Mouse (Mus musculus) adrenal gland, postnatal 4 days (tissue): ENCODE results near the gene Magix. TPM values are rescaled to one million over a fixed set of nuclear protein-coding genes. Genes with fewer than 3 reads are reported as not detected.

Source experiments
- DNase-seq, 2 experiments: peaks; one replicate each; pipeline ENCODE4 v3.0.0; 2021 to 2022; ENCODE audit warnings: low spot score in 2 of 2, mixed read lengths in 2 of 2
- total RNA-seq, 2 experiments: library from RNA; stranded (reverse); gene quantifications; 2 replicates each; pipeline ENCODE4 v1.2.3; 2021

The Magix gene
- total RNA-seq, 2 experiments from 2014 or later, result 0.42 to 1.4 TPM

DNA sequence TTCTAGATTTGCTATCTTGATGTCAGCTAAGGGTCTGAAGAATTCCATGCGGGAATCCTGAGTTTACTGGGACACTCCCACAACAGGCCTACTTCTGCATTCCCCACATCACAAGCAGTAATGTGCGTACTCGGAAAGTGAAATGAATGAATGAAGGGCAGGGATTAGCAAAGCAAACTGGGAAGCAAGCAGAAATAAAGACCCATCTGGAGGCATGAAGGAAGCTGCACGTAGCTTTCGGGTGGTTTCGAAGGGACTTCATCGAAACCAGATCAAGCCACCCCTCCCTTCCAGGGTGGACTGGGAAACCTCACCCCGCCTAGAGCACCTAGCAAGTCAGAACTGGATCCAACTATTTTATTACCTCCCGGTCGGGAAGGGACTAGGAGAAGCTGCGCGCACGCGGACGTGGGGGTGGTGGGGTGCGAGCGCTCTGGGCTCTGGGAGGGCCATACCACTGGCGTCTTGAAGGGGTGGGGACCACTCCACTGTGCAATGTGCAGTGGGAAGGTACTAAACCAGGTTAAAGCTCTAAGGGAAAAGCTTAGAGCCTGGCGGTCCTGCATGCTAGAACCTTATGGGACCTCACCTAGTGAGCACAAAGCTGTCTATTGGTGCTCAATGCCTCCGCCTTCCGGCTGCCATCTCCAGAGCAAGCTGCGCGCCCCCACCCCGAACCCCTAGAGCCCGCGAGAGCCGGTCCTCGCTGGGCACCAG, 6.6 kb downstream of the Magix start:
- no peak for DNase-seq

DNA sequence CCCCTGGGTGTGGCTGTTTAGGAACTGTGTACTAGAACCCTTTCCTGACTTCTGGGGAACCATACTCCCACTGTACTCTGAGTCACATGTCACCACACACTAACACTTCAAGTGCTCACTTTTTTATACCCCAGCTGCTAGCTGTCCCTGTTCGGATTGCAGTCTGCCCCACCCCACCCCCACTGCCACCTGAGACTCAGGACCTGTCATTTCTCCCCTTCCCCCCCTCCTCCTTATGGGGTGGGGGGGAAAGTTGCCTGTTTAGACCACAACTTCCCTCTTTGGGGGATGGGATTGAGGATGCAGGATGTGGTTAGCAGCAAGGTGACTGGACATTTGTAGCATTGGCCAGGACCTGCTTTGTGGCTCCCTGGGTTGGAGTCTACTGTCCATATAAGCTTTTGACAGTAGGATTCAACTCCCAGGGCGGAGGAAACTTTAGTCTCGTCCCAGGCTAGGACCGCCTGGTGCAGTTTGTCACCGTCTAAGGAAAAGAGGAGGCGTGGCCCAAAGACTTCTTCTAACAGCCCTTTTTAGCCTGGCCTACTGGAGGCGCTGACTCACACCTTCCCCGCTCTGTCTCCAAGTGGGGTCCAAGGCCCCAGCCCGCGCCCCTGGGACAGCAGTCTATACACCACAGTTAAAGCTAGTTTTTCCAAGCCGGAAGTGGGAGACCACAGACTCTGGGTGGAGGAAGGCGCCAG, 7.3 kb downstream of the Magix start:
- DNase-seq, result no peak

DNA sequence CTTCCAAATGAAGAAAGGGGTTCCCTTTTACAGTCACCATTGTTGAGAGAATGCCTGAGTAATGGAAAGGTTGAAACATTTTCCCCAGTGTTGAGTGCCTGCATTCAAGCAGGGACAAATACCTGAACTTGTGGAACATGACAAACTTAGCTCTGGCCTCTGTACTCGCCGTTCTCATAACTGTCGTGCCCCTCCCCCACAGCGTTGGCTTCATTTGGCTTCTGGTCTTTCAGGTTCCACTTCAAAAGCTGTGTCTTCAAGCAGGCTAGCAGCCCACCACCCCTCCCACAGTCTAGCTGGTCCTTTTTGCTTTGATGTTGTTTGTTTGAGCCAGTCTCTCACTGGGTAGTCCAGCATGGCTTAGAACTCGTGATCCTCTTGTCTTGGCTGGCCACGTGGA, 8.3 kb downstream of the Magix start:
- DNase-seq, result no peak

DNA sequence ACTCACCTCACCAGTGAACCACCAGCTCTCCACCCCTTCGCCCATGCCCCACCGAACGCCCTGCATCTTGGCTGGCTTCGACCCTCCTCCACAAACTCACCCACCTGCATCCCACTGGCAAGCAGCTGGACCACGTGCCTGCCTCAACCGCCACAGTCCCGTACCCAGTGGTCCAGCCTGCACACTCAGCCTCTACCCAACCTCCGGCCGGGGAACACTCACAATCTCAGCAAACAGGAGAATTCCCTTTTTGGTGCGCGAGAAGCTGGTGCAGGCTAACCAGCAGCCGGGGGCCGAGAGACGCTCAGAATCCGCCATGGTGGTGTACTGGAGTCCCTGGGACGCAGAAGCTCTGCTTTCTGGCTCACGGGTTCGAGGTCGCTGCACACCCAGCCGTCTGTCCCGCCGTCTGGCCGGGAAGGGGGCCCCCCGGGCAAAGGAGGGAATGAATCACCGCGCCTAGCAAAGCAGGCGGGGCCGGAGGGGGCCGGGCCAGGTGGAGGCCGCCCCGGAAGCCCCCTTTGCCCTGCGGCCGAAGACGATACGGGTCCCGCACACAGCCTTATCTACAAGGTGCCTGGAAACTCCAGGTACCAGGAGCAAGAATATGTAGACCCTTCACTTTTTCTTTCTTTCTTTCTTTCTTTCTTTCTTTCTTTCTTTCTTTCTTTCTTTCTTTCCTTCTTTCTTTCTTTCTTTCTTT, 10.0 kb downstream of the Magix start, which contains the start of gene Plp2:
TSS of gene Plp2 (minus strand) at position 470 of the 703 bp plus-strand sequence.
- peak in 1 of 2 experiments; percentile 15 for DNase-seq

DNA sequence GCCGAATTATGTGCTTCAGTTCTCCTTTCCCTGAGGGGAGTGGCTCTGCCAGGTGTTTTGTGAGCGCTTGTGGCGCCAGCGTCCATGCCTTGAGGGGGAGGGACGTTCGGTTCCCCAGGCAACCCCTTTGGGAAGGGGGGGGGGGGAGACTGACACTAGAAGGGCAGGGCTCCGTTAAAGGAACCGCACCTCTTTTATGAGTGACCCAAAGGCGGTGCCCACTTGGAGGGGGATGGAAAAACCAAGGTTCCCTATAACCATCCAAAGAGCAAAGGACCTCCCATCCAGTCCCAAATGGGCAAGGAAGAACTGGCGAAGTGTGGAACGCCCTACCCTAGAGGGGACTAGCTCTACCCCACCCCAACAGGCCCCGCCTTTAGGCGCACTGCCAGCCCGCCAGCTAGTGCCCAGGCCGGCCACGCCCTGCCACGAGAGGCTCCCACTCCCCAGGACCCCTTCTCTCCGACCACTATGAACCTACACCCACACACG, 10.6 kb downstream of the Magix start:
- DNase-seq, result peak in 1 of 2 experiments; percentile 28

DNA sequence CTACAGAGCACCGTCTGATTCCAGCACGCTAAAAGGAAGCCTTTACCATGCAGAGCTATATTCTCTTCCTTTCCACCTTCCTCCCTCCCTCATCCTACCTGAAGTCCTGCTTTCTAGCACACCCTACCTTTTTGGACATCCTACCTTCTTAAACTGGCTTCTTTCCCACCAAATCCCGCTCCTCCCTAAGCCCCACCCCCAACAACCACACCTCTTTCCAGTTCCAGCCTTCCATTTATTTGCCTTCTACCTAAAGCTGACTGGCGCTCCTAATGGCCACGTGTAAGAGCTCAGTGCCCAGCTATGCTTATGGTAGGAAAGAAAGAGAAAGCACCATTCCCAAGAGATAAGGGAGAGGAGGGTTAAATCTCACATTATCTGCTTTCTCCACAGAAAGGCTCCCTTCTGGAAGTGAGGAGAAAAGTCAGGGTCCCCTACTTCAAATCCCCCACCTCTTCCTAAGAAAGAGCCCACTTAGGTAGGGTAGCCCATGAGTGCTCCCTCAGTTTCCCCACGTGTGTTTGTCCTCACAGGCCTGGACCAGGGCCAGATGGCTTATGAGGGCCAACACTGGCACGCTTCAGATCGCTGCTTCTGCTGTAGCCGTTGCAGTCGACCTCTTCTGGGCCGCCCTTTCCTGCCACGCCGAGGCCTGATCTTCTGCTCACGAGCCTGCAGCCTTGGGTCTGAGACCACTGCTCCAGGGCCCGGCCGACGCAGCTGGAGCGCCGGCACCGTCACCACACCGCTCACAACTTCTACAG, 15.1 kb downstream of the Magix start:
- no peak for DNase-seq

DNA sequence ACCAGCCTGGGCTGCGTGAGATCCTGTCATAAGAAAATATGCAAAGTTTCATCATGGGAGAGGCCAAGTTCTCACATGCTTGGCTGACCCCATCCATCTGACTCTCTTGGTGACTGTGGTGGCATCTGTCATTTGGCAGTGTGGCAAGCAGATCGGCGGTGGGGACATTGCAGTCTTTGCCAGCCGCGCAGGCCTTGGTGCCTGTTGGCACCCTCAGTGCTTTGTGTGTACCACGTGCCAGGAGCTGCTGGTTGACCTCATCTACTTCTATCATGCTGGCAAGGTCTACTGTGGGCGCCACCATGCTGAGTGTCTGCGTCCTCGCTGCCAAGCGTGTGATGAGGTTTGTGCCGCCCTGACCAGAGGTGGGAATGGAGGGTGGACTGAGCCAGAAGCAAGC, 16.3 kb downstream of the Magix start:
- DNase-seq, result no peak

DNA sequence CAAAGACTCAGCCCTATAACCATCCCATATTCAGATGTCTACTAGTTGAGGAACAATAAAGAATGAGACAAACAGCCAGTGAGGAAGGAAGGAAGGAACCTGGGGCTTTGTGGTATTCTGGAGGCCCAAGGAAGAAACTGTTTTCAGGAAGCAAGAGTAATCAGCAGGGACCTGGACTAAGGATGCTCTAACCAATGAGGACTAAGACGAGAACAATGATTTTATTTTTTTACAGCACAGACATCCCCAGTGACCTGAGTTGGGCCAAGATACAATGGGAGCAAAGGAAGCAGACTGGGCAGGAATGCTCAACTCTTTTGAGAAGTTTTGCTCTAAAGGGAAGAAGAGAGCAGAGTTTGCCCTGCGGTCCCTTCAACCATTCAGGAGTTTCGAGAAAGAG, 18.1 kb downstream of the Magix start:
- DNase-seq, result no peak

DNA sequence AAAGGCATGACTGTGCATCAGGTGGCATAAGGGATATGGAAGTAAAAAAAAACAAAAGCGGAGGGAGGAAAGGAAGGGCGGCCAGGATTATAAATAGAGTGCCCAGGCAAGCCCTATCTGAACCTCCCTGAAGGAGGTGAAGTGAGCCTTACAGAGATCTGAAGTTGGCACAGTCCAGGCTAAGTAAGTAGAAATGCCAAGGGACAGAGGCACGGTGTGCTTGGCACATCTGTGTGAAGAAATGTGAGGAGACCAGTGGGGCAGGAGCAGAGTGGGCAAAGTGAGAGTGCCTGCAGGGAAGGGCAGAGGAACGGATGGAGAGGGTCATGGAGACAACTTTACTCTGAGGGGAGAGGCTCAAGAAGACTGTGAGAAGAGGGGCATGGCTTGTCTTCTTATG, 20.0 kb downstream of the Magix start:
- no peak for DNase-seq

DNA sequence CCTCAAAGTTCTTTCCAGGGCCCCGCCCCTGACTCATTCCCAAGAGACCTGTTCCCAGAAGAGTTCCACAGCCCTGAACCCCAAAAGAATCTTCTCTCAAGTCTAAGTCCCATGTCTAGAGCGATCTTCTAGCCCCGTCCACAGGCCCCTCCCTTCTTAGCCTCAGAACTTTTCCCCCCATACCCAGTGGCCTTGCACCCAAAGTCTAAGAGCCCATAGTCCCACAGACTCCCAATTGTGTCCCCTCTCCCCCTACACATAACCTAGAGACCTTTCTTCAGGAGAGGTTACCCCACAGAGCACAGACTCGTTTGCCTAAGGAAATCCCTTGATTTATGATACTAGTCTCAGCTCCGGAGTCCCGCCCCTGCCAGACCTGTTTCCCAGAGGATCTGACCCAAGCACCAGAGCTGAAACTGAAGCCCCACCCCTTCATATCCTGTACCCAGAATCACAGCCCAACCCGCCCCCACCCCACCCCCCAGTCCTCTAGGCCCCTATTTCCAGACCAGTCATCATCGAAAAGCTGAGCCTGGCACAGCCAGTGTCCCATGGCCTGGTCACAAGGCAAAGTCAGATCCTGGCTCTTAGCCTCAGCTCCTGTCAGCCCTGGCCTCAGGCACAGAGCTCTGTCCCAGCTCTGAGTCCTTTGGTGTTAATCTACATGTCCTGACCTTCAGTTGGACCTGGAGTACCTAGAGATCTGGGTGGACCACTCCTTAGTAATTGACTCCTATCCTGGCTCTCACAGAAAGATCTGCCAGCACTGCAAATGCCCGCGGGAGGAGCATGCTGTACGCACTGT, 22.1 kb downstream of the Magix start:
- DNase-seq, result no peak

DNA sequence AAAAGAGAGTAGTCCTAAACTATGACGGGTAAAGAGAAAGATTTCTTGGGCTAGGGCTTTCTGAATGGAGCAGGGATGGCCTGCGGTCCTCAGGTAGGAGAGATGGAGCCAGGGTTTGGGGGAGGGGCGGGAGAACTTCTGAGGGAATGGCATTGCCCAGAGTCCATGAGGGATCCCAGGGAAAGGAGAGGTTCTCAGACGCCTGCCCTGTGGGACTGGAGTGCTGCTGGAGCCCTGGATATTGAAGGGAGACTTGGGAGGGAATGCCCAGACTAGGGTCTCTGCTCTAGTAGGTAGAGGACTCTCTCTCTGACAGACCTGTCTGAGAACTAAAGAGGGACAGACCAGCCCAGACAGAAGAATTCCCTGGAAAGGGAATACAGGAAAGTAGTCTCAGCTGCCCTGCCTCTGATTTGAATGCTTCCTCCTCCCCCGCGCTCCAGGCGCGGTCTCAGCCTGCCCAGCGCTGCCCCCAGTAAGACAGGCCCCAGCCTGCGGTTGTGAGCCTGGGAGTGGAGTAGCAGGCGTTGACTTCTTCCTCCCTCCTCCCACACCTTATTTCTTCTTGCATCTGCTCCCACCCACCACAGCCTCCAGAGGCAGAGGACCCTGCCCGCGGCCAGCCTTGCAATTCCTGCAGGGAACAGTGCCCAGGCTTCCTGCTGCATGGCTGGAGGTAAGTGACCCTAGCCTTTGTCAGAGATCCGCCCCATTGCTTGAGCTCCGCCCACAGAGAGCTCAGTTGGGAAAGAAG, 22.8 kb downstream of the Magix start:
- DNase-seq, result no peak

DNA sequence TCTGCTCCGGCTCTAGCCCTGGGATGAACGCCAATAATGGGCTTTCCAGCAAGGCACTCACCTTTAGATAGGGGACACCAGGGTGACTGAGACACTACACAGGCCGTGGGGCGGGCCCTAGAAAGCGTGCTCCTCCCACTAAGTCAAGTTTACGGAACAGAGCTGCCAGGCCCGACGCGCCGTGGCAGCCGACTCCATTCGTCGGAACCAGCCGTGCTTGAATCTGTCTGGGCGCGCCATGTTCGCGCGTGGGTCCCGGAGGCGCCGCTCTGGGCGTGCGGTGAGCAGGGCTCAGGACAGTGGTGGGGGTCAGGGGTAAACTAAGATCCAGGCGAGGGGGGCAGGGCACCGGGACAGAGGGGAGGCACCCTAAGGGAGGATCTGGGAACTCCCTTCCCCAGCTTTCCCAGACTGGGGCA, 23.8 kb downstream of the Magix start, which contains the start of gene Prickle3:
TSS of gene Prickle3 (plus strand) at position 40 of the 419 bp plus-strand sequence.
- peak in 1 of 2 experiments; percentile 20 for DNase-seq

DNA sequence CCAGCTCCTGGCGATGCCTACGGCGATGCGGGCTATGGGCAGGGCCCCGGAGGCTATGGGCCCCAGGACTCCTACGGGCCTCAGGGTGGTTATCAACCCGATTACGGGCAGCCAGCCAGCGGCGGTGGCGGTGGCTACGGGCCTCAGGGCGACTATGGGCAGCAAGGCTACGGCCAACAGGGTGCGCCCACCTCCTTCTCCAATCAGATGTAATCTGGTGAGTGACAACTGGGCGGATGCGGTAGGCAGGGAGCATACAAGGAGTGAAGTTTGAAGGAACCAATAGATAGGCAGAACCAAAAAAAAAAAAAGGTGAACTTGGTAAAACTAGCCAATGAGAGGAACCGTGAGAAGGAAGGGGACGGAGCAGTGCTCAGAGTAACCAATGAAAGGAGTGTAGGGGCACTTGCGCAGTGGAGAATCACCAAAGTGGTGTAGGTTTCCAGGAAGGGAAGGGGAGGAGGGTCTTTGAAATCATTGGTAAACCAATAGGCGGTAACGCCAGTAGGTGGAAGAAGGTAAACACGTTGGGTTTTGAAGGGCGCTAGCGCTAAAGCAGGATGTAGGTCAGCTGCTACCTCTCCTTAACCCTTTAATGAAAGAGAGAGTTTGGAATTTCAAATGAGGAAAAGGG, 32.3 kb downstream of the Magix start:
- peak in 1 of 2 experiments; percentile 57 for DNase-seq

DNA sequence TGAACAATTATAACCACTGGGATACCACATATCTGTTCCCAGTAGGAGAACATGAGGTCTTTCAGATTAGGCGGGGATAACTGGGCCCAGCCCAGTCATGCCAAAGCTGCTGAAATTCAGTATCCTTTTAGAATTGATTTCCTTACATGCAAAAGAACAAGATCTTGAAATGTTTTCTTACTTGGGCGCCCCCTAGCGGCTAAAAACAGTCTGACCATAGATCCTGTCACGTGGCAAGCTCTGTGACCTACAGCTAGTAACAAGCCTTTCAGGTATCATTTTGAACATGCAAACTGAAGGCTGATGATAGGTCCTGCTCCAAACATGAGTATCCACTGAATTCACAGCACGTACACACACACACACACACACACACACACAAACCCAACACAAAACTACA, 35.7 kb downstream of the Magix start:
- DNase-seq, result peak; percentile 59 to 61

DNA sequence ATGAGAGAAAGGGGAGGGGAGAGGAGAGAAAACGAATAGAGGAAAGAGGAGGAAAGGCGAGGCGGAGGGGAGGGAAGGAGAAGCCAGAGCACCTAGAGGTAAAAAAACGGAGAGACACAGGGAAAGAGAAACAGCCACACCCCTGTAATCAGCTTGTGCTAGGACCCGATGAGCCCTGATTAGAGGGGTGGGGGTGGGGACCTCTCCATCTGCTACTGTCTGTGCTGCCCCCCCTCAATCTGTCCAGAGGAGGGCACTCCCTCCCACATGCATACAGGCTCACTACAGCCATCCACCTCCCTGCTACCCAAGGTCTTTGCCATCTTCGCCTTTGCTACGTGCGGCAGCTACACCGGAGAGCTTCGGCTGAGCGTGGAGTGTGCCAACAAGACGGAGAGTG, 40.3 kb downstream of the Magix start:
- DNase-seq, result no peak

DNA sequence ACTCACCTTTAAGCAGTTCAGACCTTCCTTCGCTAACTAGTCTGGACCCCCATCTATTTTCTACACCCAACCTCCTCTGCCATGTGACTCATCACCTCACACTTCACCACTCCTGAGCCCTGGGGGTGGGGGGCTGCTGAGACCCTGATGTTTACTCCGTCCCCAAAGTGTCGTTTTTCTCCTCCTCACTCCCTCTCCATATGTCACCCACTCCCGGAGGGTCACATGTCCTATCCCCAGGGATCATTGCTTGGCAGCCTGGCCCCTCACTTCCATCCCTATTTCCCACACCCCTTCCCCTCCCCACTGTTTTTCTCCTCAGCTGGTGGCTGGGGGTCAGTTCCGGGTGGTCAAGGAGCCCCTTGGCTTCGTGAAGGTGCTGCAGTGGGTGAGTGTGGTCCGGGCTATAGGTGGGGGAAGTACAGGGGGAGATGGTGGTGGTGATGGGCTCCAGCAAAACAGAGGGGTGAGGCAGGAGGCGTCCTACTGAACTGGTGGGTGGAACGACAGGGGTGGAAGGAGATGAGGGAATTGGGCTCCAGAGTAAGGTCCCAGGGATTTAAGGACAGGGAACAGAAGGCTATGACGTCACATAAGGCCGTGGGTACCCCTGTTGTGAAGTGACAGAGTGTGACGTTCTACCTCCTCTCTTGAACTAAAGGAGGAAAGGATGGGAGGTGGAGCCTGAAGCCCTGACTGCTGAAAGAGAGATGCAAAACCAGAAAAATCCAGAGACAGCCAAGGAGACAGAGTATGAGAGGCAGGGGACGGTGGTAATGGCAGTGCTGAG, 41.3 kb downstream of the Magix start:
- no peak for DNase-seq

DNA sequence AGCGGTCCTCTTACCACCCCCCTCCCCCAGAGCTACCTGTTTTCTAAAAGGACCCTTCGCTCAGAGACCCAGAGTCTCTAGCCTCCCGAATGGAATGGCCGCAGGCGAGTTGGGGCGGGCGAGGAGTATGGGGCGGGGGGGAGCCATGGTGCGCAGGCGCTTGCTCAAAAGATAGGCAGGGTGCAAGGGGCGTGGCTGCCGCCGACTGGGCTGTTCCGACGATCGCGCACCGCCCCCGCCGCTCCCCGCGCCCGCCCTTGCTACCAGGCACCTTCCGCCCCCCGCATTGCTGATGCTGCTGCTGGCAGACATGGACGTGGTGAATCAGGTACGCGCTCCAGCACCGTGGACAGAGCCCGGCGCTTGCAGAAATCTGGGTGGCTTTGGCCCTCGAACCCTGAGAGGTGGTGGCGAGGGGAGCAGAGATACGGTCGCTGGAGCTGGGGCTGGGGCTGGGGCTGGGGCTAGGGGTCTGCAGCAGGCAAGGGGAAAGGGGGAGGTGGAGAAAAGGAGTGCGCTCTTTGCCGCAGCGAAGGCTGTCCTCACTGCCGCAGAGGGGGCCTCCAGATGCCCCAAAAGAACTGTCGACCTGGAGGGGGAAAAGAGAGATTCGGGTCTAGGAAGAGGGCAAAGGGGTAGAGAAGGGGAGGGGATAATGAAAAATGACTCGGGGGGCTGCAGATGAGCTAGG, 42.5 kb downstream of the Magix start, which contains the start of gene Syp:
TSS of gene Syp (plus strand) at position 71 of the 691 bp plus-strand sequence.
- peak; percentile 65 to 67 for DNase-seq
